Mouse (Mus musculus) hindbrain, embryonic 10.5 days (tissue): ENCODE data around the gene Adipoq. TPM values are rescaled to one million over a fixed set of nuclear protein-coding genes. Genes with fewer than 3 reads are reported as not detected.

Experiments
- DNase-seq: peaks from one replicate; pipeline ENCODE4 v3.0.0-alpha.2; 2017; ENCODE audit warnings: low spot score
- H3K27ac ChIP-seq: fragments of 300-500 bp; sonication (generic); 2 replicates; pipeline ENCODE4 v1.5.1; 2016; ENCODE audit warnings: mild to moderate bottlenecking, moderate library complexity
- H3K27me3 ChIP-seq: fragments of 300-500 bp; sonication (generic); 2 replicates; pipeline ENCODE4 v1.6.1; 2016; ENCODE audit warnings: mild to moderate bottlenecking; ENCODE audit not compliant: poor library complexity, insufficient read depth, severe bottlenecking
- H3K36me3 ChIP-seq: fragments of 300-500 bp; sonication (generic); 2 replicates; pipeline ENCODE4 v1.6.1; 2016; ENCODE audit warnings: mild to moderate bottlenecking, moderate library complexity
- H3K4me1 ChIP-seq: fragments of 300-500 bp; sonication (generic); replicated peaks from 2 replicates; pipeline ENCODE4 v1.6.1; 2016; ENCODE audit warnings: mild to moderate bottlenecking
- H3K4me3 ChIP-seq: fragments of 300-500 bp; sonication (generic); 2 replicates; pipeline ENCODE4 v1.5.1; 2016; ENCODE audit warnings: mild to moderate bottlenecking, moderate library complexity
- H3K9me3 ChIP-seq: fragments of 300-500 bp; sonication (generic); 2 replicates; pipeline ENCODE4 v1.6.1; 2016; ENCODE audit warnings: mild to moderate bottlenecking, moderate library complexity
- polyA plus RNA-seq: library from polyadenylated mRNA; unstranded; fragments of >200 nt; fragmentation: Nextera tagmentation; extraction: Ambion mirVana; gene quantifications from 2 replicates; pipeline ENCODE4 v1.2.1, GENCODE M21; 2016

Gene Adipoq
- polyA plus RNA-seq, 1 experiment from 2014 or later, result not detected

GRCm38 (mm10) chr16:23201498-23201897 lies 55.2 kb downstream of the Adipoq start:
- no peak overlapping the region for H3K4me3 ChIP-seq
- H3K27me3 ChIP-seq, result no peaks in the 10 kb centered on the region
- no peaks in the 10 kb centered on the region for H3K9me3 ChIP-seq
- no peaks in the 10 kb centered on the region for H3K4me1 ChIP-seq
- DNase-seq, result no peak
- no peaks in the 10 kb centered on the region for H3K36me3 ChIP-seq
- no peak overlapping the region for H3K27ac ChIP-seq

Other genes with a start within 250 kb of the Adipoq start
- not detected in 2 replicates for gene Fetub, start 228.2 kb upstream of the Adipoq start, polyA plus RNA-seq
- gene Hrg, start 195.5 kb upstream of the Adipoq start, polyA plus RNA-seq, result 0.15 TPM in 1 of 2 replicates, not detected in the other
- not detected in 2 replicates for gene Kng2, start 117.1 kb upstream of the Adipoq start, polyA plus RNA-seq
- not detected in 2 replicates for gene Kng1, start 88.7 kb upstream of the Adipoq start, polyA plus RNA-seq
- 133 and 157 TPM in 2 replicates for gene Eif4a2, start 39.1 kb upstream of the Adipoq start, polyA plus RNA-seq
- 190 and 227 TPM in 2 replicates for gene Rfc4, start 18.8 kb upstream of the Adipoq start, polyA plus RNA-seq
- 22.8 and 26.6 TPM in 2 replicates for gene St6gal1, start 78.2 kb downstream of the Adipoq start, polyA plus RNA-seq